Mouse (Mus musculus) neural tube, embryonic 12.5 days (tissue): ENCODE results near the gene Shf. TPM values are rescaled to one million over a fixed set of nuclear protein-coding genes. Genes with fewer than 3 reads are reported as not detected.

Experiments
- ATAC-seq: fragments of 200-750 bp; cut with Nextera tagmentation; 2 replicates; pipeline ENCODE4 v1.8.0; 2017; ENCODE audit warnings: low read depth, mild to moderate bottlenecking, moderate TSS enrichment, moderate library complexity; ENCODE audit not compliant: low FRiP score
- H3K27ac ChIP-seq: fragments of 300-500 bp; sonication (generic); 2 replicates; pipeline ENCODE4 v1.5.1; 2016
- H3K27me3 ChIP-seq: fragments of 300-500 bp; sonication (generic); replicated peaks from 2 replicates; pipeline ENCODE4 v1.6.1; 2016; ENCODE audit warnings: mild to moderate bottlenecking
- H3K36me3 ChIP-seq: fragments of 300-500 bp; sonication (generic); 2 replicates; pipeline ENCODE4 v1.6.1; 2016; ENCODE audit warnings: mild to moderate bottlenecking
- H3K4me1 ChIP-seq: fragments of 300-500 bp; sonication (generic); 2 replicates; pipeline ENCODE4 v1.6.1; 2016
- H3K4me2 ChIP-seq: fragments of 300-500 bp; sonication (generic); replicated peaks from 2 replicates; pipeline ENCODE4 v1.6.1; 2016; ENCODE audit warnings: mild to moderate bottlenecking
- H3K4me3 ChIP-seq: fragments of 300-500 bp; sonication (generic); 2 replicates; pipeline ENCODE4 v1.5.1; 2016
- H3K9ac ChIP-seq: fragments of 300-500 bp; sonication (generic); 2 replicates; pipeline ENCODE4 v1.6.1; 2016; ENCODE audit warnings: mild to moderate bottlenecking
- H3K9me3 ChIP-seq: fragments of 300-500 bp; sonication (generic); 2 replicates; pipeline ENCODE4 v1.6.1; 2016; ENCODE audit warnings: mild to moderate bottlenecking
- WGBS: fragments of 180-500 bp; shearing (Covaris S2); methylation state at CpG from one replicate; pipeline ENCODE4 v1.1.7; 2016; 5-methylcytosine and 5-hydroxymethylcytosine counted together
- polyA plus RNA-seq: library from polyadenylated mRNA; unstranded; fragments of >200 nt; fragmentation: Nextera tagmentation; extraction: Ambion mirVana; gene quantifications from 2 replicates; pipeline ENCODE4 v1.2.1, GENCODE M21; 2016

The Shf gene
- polyA plus RNA-seq, 1 experiment from 2014 or later, result 15.1 TPM

DNA sequence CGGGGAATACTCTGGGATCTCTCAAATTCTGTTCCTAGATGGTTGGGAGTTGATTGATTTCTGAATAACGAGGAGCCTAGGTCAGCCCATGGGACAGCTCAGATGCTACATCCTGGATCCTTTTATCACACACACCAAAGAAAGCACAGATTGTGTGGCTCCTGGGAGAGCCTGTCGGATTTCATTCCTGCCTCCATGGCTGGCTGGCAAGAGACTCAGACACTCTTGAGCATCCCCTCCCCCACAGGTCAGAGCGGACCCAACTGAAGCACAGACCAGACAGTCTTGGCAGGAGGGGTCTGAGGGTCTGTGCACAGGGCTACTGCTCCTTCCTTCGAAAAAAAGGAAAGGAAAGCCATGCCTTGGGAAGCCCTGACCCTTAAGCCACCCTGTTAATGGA lies 2.3 kb downstream of the Shf start:
- WGBS, result 36% methylated on average over 5 of the region's 5 CpGs
- no peak overlapping the region for H3K27ac ChIP-seq
- ATAC-seq, result no peak

DNA sequence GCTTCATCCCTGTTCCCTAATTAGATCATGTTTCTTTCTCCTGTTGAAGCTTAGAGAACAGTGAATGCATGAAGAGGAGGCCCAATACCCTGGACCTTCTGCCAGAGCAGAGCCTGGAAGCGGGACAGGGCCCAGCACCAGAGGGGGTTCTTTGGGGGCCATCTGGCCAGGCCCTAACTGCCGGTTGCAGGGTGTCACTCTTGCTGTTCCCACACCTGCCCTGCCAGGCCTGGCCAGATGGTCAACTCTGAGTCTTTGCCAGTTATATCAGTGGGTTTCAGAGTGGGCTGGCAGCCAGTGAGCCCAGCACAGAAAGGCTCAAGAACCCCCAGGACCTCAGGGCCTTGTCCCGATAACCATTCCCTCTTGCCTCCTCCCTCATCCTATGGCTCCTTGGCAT lies 2.9 kb downstream of the Shf start:
- WGBS, result 69% methylated on average over 3 of the region's 3 CpGs
- Histone ChIP-seq H3K4me1 (peaks cover 31% of the 10 kb centered on the region), H3K4me2 (peak overlapping the region; percentile 69), H3K4me3 (peak overlapping the region; percentile 91; the same call in 1 of the 2 replicates), H3K27me3 (no peaks in the 10 kb centered on the region), H3K9me3 (no peaks in the 10 kb centered on the region), H3K36me3 (peaks cover 14% of the 10 kb centered on the region), H3K9ac (peak overlapping the region; percentile 95; the same call in 1 of the 2 replicates), H3K27ac (peak overlapping the region; percentile 15; the same call in 1 of the 2 replicates)
- no peak for ATAC-seq

More for the DNA sequence above, 2.3 kb downstream of the Shf start:
- H3K36me3 ChIP-seq, result peaks cover 14% of the 10 kb centered on the region
- H3K9me3 ChIP-seq, result no peaks in the 10 kb centered on the region
- peaks cover 31% of the 10 kb centered on the region for H3K4me1 ChIP-seq
- H3K27me3 ChIP-seq, result no peaks in the 10 kb centered on the region
- H3K9ac ChIP-seq, result peak overlapping the region; percentile 95; the same call in 1 of the 2 replicates
- H3K4me2 ChIP-seq, result peak overlapping the region; percentile 69
- peak overlapping the region; percentile 91; the same call in 1 of the 2 replicates for H3K4me3 ChIP-seq

DNA sequence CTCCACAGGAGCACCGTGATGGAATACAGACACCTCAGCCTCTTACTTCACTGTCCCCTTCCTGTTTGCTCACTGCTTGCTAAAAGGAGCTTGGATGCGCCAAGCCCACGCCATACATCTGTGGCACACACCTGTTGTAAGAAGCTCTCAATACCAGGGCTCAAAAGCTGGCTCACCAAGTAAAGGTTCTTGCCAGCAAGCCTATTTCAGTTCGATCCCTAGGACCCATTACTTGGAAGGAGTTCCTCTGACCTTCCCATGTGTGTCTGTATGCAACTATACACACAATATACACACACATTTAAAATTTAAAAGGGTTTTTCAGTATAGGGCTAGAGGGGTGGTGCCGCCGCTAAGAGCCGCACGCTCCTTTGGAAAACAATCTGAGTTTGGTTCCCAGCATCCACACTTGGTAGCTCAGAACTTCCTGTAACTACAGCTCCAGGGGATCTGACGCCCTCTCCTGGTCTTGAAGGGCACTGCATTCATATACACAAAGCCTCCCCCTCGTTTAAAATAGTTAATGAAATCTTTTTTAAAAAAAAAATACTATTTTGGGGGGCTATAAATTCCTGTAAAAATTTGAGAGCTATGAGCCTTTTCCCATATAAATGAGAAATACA lies 3.6 kb downstream of the Shf start:
- Histone ChIP-seq H3K27me3 (no peaks in the 10 kb centered on the region), H3K4me3 (no peak overlapping the region), H3K4me2 (no peak overlapping the region), H3K4me1 (peaks cover 31% of the 10 kb centered on the region), H3K27ac (no peak overlapping the region), H3K9ac (no peak overlapping the region), H3K36me3 (peaks cover 15% of the 10 kb centered on the region), H3K9me3 (no peaks in the 10 kb centered on the region)
- no peak for ATAC-seq
- WGBS, result 86% methylated on average over 10 of the region's 10 CpGs

DNA sequence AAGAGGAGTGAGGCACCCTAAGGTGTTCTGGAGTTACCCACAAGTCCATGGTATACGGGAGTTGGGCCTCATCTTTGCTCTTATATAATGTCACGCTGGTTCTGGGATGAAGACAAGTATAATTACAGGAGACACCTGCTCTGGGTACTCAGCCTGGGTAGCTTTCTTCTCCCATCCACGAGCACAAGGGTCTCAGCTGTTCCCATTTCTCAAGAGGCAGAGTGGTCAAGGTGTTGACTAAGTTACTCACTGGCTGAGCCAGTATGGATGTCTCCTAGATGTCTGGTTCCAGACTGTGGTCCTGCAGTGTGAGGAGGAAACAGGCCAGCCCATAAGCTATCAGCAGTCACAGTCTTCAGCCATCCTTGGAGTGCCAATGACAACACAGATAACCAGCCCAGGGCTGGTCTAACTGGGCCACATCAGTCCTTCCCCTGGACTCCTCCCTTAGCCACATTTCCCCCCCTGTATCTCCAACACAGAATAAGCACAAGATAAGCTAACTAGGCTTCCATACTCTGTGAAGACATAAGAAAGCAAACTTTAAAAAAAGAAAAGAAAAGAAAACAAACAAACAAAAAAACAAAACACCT lies 4.5 kb downstream of the Shf start:
- no peak for ATAC-seq
- H3K36me3 ChIP-seq, result peaks cover 21% of the 10 kb centered on the region
- no peak overlapping the region for H3K4me3 ChIP-seq
- H3K4me1 ChIP-seq, result peaks cover 24% of the 10 kb centered on the region
- H3K27me3 ChIP-seq, result no peaks in the 10 kb centered on the region
- H3K4me2 ChIP-seq, result no peak overlapping the region
- H3K27ac ChIP-seq, result no peak overlapping the region
- H3K9ac ChIP-seq, result no peak overlapping the region
- H3K9me3 ChIP-seq, result no peaks in the 10 kb centered on the region
- 92% methylated on average over 3 of the region's 3 CpGs for whole genome bisulfite sequencing

DNA sequence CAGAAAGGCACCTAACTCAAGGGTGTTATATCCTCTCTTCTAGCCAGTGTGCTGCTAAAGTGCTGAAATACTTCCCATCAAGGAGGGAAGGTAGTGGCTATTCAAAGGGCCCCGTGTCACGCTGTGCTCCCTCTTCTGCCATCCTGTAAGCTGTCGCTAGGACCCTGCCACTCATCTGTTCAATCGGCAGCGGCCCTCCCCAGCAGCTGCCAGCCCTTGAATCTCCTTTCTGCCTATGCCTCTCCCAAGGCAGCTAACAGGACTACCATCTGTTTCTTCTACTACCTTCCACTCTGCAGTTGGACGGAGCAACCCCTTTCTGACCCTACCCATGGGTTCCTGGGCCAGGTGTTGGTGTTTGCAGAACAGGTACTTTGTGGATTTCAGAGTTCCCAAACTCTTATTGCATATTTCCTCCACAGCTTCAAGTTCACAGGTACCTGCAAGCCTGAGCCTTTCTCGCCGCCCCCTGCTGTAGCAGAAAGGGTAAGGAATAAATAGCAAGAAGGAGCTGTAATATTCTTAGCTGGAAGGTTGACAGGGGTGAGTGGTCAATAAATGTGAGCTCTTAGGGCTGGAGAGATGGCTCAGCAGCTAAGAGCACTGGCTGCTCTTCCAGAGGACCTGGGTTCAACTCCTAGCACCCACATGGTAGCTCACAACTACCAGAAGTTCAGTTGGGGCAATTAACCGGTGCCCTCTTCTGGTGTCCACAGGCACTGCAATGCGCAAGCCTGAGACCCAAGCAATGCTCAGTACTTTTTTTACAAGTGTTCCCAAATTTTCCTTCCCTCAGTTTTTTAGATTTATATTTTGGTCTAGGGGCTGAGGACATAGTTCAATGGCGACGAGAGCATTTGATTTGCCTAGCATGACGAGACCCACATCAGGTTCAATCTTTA lies 6.1 kb downstream of the Shf start:
- no peaks in the 10 kb centered on the region for H3K9me3 ChIP-seq
- H3K9ac ChIP-seq, result no peak overlapping the region
- H3K27me3 ChIP-seq, result no peaks in the 10 kb centered on the region
- peaks cover 21% of the 10 kb centered on the region for H3K4me1 ChIP-seq
- H3K4me3 ChIP-seq, result no peak overlapping the region
- H3K27ac ChIP-seq, result no peak overlapping the region
- H3K36me3 ChIP-seq, result peaks cover 28% of the 10 kb centered on the region
- no peak for ATAC-seq
- no peak overlapping the region for H3K4me2 ChIP-seq
- 76% methylated on average over 13 of the region's 13 CpGs for WGBS

DNA sequence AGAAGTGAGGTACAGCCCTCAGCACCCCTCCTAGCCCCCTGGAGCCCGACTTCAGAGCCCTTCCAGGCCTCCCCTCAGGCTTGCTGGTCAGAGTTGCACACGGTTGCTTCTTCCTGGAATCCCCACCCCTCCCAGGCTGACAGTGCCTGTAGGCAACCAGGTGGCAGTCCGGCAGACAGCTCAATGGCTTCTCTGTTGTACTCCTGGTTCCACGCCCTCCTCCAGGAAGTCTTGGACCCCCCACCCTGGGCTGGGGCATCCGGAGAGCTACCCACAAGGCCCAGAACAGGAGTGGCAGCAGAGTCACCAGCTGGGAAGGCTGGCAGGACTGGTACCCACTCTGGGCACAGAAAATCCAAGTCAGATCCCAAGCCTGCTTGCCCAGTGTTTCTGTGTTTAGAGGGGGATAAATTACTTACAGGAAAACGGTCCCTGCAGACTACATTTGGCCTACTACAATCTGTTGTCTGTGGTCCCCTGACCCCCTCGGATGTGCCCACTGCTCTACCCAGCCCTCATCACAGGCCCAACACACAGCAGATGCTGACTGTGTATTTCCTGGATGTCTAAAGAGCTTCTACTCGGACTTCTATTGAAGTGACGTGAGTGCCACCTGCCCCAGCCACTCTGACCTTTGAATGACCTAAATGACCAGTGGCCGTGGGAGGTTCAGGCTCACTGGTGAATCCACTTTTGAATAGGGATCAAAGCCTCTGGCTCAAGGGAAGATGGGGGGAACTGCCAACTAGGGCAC lies 6.9 kb downstream of the Shf start:
- H3K27ac ChIP-seq, result no peak overlapping the region
- no peaks in the 10 kb centered on the region for H3K9me3 ChIP-seq
- peaks cover 31% of the 10 kb centered on the region for H3K36me3 ChIP-seq
- no peak overlapping the region for H3K9ac ChIP-seq
- H3K27me3 ChIP-seq, result no peaks in the 10 kb centered on the region
- peaks cover 13% of the 10 kb centered on the region for H3K4me1 ChIP-seq
- H3K4me2 ChIP-seq, result no peak overlapping the region
- 54% methylated on average over 10 of the region's 10 CpGs for WGBS
- ATAC-seq, result no peak
- no peak overlapping the region for H3K4me3 ChIP-seq

DNA sequence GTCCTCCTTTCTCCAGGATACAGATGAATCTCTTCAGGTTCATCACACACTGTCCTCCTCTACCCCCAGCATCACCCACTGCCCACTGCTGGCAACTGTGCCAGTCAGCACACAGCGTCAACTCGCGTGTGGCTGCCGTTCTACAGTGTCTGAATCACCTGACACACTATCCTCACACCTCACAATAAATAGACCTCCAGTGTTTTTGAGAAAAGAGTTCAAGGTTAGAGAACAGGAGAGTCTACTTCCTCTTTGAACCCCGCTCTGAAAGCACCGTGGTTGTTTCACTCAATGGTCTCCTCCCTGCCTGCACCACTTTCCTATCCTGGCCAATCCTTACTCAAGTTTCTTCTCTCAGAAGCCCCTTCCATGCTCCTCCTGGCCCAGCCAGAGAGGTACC lies 7.8 kb downstream of the Shf start:
- WGBS, result 89% methylated on average over 6 of the region's 6 CpGs
- peaks cover 38% of the 10 kb centered on the region for H3K36me3 ChIP-seq

DNA sequence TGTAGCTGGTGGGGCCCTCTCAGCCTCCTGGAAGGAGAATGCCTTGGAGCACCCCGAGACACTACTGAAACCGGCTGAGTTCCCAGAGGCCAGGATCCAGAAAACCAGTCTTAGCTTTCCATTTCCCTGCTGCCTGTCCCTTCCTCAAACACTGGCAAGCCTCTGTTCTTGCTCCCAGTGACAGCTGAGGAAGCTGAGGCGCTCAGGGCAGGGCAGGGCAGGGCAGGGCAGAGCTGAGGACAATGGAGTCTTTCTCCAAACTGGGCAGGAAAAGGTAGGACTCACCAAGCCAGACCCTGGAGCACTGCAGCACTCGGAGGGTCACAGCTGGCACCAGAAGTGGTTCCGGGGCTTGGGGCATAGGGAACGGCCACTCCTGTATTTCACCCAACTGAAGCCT lies 8.7 kb downstream of the Shf start:
- Histone ChIP-seq H3K4me1 (no peaks in the 10 kb centered on the region; the same call in 1 of the 2 replicates), H3K4me3 (no peak overlapping the region), H3K27me3 (no peaks in the 10 kb centered on the region), H3K9ac (no peak overlapping the region), H3K36me3 (peaks cover 39% of the 10 kb centered on the region), H3K9me3 (no peaks in the 10 kb centered on the region), H3K4me2 (no peak overlapping the region), H3K27ac (no peak overlapping the region)
- no peak for ATAC-seq
- WGBS, result 76% methylated on average over 6 of the region's 6 CpGs

More for the DNA sequence above, 7.8 kb downstream of the Shf start:
- Histone ChIP-seq H3K27me3 (no peaks in the 10 kb centered on the region), H3K4me2 (no peak overlapping the region), H3K4me1 (peaks cover 4% of the 10 kb centered on the region), H3K9me3 (no peaks in the 10 kb centered on the region), H3K4me3 (no peak overlapping the region), H3K27ac (no peak overlapping the region), H3K9ac (no peak overlapping the region)
- no peak for ATAC-seq

DNA sequence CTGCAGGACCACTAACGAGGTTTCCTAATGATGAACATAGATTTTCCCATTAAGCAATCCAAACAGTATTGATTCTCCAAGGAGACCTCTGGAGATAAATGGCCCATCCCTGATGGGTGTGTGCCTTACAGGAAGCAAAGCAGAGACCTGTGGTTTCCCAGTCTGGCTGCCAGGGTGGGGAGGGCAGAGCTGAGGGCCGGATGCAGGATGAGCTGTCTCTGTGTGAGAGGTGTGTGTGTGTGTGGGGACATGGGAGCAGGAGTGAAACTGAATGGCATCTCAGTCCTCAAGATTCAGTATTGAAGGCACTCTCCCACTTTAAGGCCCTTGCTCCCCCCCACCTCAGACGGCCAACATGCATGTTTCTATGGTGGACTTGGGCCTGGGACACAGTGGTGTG lies 12.8 kb downstream of the Shf start:
- Histone ChIP-seq H3K4me2 (no peak overlapping the region), H3K9ac (no peak overlapping the region), H3K4me1 (peaks cover 38% of the 10 kb centered on the region), H3K36me3 (peaks cover 38% of the 10 kb centered on the region), H3K9me3 (no peaks in the 10 kb centered on the region), H3K4me3 (no peak overlapping the region), H3K27ac (no peak overlapping the region), H3K27me3 (no peaks in the 10 kb centered on the region)
- WGBS, result 84% methylated on average over 3 of the region's 3 CpGs
- ATAC-seq, result no peak

DNA sequence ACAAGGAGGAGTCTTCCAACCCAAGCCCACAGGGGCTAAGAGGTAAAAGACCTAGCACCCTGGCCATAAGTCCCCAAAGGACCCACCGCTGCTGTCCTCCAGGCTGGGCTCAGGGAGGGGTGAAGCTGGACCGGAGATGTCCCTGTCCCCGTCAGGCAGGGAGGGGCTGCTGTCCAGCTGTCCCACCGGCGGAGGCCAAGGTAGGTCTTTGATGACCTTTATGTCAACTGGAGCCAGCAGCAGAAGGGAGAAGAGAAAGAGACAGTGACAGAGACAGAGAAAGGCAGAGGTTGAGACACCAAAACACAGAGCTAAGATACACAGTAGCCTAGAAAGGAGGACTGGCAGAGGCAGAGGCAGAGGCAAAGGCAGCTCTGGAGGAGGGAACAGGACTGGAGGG lies 13.6 kb downstream of the Shf start:
- Histone ChIP-seq H3K4me2 (no peak overlapping the region), H3K27ac (no peak overlapping the region), H3K27me3 (no peaks in the 10 kb centered on the region), H3K4me3 (no peak overlapping the region), H3K9ac (no peak overlapping the region), H3K4me1 (peaks cover 42% of the 10 kb centered on the region), H3K9me3 (no peaks in the 10 kb centered on the region), H3K36me3 (peaks cover 38% of the 10 kb centered on the region)
- no peak for ATAC-seq
- WGBS, result 90% methylated on average over 5 of the region's 5 CpGs

DNA sequence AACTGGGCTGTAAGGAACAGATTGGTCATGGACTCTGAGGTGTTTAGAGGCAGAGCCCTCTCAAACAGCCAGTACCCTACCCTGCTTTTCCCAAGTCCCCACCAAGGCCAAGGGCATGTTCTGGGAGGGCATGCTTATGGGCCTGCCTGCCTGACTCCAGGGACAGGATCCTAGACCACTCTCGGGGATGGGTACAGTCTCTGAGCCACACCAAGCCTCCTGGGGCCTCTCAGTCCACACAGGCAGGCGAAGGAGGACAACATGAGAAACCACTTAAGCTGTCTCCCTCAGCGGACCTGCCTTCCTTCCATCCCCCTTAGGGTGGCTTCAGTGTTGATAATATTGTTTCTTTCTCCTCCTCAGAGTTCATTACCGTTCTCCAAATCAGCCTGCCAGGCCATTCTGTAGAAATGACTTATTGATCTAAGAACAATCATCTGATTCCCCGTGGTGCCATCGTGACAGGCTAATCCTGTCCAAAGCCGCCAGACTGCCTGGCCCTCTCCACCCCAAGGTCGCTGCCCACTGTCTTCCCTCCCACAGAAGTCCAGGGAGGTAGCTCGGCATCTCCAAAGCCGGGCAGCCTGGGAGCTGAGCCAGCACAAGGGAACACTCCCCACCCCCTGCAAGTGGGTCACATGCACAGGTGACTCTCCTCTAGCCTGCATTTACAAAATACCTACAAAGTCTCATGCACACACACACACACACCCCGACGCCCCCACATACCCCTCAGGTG lies 14.6 kb downstream of the Shf start:
- H3K9ac ChIP-seq, result no peak overlapping the region
- no peak for ATAC-seq
- H3K9me3 ChIP-seq, result no peaks in the 10 kb centered on the region
- no peak overlapping the region; the same call in 1 of the 2 replicates for H3K27ac ChIP-seq
- H3K27me3 ChIP-seq, result no peaks in the 10 kb centered on the region
- H3K4me3 ChIP-seq, result no peak overlapping the region
- H3K36me3 ChIP-seq, result peaks cover 30% of the 10 kb centered on the region
- 0 out of 2 replicates have a peak overlapping the region, but pooled peaks have one; percentile 3 for H3K4me2 ChIP-seq
- 62% methylated on average over 12 of the region's 12 CpGs for WGBS
- peaks cover 52% of the 10 kb centered on the region for H3K4me1 ChIP-seq
